Mouse (Mus musculus): Measurements from ENCODE around the gene Taf12.

Gene Taf12

DNA sequence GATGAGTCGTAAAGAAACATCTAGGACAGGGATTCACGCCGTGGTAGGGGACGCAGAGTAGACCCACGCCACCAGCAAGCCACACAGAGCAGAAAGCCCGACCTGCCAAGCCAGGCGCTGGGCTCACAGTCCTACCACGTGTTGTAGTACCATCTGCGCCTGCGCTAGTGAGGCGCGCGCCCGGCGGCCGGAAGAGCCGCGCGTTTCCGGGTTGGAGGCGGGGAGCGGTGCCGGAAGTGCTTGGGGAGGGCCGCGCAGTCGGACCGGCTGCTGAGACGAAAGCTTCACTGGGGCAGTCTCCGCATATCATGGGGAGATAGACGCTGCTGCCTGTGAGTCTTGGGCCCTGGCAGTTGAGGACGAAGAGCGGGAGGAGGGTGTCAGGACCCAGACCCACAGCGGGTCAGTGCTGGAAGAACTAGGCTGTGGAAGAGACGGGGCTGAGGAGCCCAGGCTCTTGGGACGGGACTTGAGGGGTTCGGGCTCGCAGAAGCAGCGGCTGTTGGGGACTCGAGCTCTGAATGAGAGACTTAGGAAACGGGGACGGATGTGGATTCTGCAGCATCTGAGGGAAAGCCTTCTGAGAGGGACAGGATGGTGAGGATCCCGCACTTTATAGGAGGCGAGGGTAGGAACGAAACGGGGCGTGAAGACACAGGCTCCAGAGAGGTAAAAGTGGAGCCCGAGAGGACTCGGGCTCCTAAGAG, at the start of gene Taf12:
Gene Taf12 (plus strand): TSS at position 220 of the 707 bp plus-strand sequence.
- peak; percentile 85 for DNase-seq (ENCODE audit: low read depth, low spot score)

DNA sequence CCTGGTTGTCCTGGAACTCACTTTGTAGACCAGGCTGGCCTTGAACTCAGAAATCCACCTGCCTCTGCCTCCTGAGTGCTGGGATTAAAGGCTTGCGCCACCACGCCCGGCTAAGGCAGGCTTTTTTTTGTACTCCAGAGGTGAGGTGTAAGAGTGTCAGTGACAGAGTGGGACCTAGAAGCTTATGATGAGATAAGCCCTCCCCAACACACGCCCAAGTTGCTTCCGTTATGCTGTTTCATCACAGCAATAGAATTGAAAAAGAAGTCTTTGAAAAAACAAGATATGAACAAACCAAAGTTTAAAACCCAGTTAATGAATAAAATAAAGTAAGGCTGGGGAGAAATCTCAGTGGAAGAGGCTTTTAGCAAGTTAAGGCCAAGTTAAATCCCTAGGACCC, 43.8 kb upstream of the Taf12 start:
- no peak for DNase-seq (ENCODE audit: low read depth, low spot score)

DNA sequence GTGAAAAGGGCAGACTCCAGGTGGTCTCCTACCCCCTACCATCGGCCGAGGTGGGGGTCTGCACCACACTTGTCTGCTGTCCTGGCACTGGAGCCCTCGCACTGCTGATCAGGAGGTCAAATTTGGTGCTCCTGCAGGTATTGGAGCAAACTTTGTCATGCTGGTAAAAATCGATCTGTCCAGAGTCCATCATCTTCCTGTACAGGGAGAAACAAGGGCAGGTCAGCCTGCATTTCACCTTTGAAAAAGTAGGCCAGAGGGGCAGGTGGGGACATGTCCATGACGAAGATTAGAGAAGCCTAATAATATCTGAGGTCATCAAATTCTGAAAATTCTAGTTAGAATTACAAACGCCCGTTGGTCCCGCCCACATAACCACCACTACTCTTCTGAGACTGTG, 39.5 kb upstream of the Taf12 start:
- DNase-seq (ENCODE audit: low read depth, low spot score) = no peak

DNA sequence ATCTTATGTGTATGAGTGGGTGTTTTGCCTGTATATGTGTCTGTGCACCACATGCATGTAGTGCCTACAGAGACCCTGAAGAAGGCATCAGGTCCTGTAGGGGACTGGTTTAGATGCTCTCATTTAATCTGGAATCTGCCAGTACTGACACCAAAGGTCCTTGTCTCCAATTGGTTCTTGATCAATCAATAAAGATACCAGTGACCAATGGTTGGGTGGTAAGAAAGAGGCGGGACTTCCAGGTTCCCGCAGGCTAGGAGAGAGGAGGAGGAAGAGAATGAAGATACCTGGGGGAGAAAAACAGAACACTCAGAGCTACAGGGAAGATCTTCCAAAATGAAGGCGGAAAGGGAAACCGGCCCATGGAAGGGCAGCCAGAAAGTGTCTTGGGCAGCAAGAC, 35.8 kb upstream of the Taf12 start:
- no peak for DNase-seq (ENCODE audit: low read depth, low spot score)

DNA sequence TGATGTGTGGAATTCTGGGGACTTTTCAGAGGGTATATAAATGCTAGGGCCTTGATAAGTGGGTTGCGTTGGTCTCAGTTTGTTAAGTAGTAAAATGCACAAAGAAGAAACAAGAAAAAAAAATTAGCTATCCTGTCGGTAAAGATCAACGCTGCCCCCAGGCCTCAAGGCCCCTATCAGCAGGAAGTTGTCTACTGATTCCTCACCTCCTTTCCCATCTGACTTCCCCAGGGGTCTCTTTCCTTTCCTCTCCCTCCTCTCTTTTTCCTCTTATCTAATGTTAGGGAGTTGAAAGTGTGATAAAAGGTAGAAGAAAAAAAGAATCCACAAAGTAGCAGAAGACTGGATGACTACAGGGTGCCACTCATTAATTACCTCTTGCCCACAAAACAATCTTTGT, 33.8 kb upstream of the Taf12 start:
- no peak for DNase-seq (ENCODE audit: low read depth, low spot score)

DNA sequence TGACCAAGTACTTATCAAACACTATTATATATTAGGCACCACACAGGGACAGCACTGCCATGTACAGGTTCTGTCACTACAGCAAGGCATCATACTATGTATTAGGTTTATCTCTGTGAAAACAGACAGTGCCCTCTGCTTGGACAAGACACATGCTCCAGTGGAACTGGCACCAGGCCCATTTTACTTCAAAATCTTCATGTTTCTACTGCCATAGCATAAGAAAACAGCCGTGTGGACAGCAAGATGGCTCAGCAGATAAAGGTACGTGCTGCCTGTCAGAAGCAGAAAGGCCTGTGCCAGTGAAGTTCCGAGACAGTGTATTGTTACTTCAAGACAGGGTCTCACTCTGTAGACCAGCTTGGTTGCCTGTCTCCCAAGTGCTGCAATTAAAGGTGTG, 33.0 kb upstream of the Taf12 start:
- no peak for DNase-seq (ENCODE audit: low read depth, low spot score)

DNA sequence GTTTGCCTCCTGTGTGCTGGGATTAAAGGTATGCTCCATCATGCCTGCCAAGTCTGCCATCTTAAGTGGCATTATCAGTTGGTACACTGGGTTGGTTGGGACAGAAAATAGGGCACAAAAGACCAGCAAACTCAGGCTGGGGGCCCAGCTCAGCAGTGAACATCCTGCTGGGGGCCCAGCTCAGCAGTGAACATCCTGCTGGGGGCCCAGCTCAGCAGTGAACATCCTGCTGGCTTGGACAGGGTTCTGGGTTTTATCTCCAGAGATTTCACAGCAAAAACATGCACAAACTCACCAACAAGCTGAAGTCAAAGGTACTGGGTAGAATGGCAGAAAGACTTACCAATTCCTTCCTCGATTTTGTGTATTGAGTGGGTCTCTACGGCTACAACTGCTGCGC, 28.5 kb upstream of the Taf12 start:
- DNase-seq (ENCODE audit: low read depth, low spot score) = no peak

DNA sequence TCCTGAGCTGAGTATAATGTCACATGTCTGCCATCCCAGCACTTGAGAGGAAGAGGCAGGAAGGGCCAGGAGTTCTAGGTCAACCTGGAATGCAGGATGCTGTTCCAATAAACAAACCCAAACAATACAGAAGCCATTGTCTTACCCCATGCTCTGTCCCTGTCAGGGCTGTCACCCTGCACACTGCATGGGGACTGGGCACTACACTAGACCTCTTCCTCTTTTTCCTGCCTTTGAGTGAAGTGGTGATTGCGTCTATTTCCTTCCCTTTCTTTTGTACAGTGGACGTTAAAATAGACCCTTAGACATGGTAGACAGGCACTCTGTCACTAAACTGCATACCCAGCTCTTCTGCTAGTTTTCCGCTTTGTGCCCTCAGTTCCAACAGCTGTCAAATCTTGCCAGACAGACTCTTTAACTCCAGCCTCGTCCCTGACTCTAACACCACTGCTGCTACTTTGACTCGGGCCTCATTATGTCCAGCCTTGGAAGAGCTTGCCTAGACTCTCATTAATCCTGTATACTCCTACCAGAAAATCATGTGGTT, 26.7 kb upstream of the Taf12 start:
- DNase-seq (ENCODE audit: low read depth, low spot score) = no peak

DNA sequence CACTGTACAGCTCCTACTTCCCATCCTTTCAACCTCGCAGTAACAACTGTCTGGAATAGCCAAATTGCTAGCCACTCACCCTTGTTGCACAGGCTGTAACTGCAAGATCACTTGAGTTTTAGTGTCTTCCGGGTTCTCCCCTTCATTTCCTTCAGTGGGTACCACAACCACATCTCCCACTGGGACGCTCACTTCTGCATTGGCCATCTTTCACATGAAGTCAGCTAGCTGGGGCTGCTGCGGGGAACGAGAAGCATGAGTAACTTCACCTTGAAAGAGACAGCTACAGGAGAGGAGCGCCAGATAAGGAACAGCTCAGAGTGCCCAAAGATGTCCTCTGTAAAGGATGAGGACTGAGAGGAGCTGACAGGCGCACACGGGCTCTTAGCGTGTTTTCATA, 22.6 kb upstream of the Taf12 start:
- DNase-seq (ENCODE audit: low read depth, low spot score) = no peak

DNA sequence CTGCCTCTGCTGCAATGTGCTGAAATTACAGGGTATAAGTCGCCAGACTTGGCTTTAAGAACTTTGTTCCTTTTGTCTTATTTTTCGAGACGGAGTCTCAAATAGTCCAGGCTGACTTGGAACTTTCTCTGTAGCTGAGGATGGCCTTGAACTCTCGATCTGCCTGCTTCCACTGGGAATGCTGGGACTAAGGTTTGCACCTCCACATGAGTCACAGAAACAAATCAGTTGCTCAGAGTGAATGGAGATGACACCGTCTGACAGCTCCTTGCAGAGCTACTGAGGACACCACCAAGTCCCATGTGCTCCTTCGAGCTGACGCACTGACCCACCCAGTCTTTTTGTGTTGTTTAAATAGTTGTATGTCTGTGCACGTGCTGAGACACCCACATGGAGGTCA, 21.0 kb upstream of the Taf12 start:
- DNase-seq (ENCODE audit: low read depth, low spot score) = no peak

DNA sequence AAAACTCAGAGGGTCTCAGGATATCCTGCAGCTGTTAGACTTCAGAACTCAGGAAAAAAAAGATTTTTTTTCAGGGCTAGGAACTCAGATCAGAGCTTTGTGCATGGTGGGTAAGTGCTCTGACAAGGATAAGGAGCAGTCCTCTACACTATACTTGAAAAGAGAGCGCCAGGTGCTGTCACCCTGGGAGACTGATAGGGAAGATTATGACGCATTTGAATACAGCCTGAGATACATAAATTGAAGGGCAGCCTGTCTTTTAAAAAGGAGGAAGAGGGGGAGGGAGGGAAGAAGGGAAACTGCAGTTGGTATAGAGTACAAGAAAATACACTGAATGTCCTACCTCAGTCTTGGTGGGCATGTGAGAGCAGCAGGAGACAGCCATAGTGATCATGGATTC, 20.6 kb upstream of the Taf12 start:
- no peak for DNase-seq (ENCODE audit: low read depth, low spot score)

DNA sequence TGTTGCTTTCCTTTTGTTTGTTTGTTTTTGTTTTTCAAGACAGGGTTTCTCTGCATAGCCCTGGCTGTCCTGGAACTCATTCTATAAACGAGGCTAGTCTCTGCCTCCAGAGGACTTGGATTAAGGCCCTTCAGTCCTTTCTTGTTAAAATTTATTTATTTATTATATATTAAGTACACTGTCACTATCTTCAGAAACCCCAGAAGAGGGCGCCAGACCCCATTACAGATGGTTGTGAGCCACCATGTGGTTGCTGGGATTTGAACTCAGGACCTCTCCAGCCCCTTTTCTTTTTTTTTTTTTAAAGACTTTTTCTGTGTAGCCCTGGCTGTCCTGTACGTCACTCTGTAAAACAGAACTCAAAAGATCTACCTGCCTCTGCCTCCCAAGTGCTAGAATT, 19.2 kb upstream of the Taf12 start:
- DNase-seq (ENCODE audit: low read depth, low spot score) = no peak

DNA sequence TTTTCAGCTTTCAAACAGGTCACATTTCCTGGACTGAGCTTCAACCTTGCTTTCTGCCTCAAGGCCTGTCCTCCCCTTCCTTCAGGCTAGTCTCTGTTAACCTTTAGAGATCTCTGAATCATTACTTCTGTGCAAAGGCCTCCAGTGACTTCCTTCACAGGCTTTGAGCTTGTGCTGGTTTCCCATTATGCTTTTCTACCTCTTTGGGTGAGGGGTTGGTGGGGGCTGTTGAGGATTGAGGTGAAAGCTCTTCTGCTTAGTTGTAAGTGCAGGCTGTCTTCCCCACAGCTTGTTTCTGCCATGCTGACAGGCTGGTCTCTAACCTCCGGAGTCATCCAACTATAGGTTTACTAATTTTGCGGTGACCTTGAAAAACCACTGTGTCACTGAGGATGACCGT, 17.8 kb upstream of the Taf12 start:
- DNase-seq (ENCODE audit: low read depth, low spot score) = no peak

DNA sequence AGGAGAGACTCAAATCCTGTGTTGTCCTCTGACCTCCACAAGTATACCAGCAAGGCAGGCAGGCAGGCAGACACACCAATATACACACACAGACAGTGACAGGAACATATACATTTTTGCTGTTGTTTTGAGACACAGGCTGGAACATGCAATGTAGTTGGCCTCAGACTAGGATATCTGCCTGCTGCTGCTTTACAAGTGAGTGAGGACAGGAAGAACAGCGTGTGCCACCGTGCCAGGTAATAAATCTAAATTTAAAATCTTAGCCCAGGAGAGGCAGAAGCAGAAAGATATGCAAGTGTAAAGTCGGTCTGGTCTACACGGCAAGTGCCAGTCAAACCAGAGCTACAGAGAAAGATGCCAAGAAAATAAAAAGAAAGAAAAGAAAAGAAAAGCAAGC, 14.9 kb upstream of the Taf12 start:
- no peak for DNase-seq (ENCODE audit: low read depth, low spot score)

DNA sequence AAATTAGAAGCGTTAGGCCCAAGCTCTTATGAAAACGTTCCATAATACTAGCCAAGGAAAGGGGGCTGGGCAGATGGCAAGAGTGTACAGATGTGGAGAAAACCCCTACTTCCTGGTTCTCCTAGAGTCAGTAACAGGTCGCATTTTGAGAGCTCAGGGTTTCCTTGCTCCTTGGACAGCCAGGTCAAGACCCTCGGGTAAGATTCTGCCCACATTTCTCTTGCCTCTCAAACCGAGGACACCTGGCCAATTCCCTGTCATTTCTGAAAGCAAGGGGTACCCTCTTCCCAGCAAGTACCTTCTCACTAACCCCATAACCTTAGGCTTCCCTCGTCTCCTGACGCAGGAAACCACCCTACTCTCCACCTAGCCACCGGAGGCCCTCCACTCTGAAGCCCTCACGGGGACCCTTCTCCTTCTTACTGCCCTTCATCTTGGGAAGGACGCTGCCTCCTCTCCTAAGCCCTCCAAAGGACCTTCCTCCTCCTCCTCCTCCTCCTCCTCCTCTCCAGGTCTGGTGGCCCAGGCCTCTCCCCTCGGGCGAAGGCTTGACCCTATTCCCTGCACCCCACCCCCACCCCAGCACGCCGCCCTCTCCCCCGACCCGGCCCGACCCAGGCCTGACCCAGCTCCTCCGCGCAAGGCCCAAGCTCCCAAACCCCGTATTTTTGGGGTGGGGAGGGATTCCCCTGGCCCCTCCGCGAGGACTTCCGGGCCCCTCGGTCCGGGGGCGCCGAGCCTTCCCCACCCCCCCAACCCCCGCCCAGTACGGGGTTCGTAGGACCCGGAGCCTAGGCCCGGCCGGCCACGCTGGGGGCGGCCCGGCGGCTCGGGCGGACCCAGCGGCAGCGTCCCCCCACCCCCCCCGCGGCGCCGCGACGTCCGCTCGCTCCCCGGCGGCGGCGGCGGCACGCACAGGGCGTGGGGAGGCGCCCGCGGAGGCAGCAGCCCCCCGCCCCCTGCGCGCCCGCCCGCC, 13.5 kb upstream of the Taf12 start:
- DNase-seq (ENCODE audit: low read depth, low spot score) = no peak

DNA sequence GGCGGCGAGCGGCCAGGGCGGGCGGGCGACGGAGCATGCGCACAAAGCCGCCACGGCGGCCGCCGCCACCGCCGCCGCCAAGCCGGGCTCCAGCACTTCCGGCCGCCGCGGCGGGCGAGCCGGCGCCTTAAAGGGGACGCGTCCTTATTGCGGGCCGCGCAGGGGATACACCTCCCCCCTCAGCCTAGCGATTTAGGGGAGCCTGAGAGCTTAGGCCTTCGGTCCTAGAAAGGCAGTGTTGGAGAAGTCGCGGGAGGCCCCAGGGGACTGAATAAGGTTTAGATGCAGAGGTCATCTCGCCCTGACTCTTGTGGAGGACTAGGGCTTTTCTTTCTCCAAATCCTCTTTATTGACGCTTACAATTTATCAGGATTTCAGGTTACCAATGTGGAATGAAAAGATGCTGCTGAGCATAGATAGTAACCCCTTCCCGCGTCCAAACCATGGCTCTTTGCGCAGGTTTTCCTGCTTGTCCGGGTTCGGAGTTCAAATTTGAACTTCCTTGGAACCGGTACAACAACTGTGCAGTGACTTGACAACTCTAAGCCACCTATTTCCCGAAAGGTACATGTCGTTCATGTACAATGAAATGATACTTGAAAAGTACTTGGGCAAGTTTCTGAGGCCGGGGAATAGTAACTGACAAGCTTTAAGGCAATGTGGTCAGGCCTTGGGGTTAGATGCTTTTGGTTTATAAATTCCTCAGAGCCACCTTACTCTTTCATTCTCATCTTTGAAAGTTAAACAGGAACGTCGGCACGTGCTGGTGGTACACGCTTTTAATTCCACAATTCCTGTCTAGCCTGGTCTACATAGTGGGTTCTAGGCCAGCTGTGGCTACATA, 12.4 kb upstream of the Taf12 start, which contains the start of gene Gmeb1:
Gene Gmeb1 (minus strand): TSS at position 89 of the 844 bp plus-strand sequence.
- no peak for DNase-seq (ENCODE audit: low read depth, low spot score)

DNA sequence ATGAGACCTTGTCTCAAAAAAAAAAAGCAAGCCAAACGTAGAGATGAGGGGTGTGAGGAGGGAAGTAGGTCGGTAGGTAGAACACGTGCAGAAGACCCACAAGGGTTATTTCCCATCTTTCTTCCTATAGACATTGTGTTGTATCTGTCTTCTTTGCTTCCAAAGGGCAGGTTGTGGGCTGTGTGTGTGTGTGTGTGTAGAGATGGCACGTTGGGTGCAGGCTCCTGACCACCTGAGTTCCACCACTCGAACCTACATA, 11.9 kb upstream of the Taf12 start:
- no peak for DNase-seq (ENCODE audit: low read depth, low spot score)

DNA sequence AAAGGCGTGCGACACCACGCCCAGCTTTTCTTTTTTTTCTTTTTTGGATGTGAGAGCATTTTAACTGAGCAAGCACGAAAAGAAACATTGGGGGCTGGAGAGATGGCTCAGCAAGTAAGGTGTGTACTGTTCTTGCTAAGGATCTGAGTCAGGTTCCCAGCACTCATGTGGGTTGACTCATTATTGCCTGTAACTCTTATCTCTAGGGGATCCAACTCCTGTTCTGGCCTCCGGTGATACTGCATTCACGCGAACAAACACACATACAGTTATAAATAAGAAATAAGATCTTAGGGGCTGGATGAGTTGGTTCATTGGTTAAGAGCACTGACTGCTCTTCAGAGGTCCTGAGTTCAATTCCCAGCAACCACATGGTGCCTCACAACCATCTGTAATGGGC, 10.9 kb upstream of the Taf12 start:
- DNase-seq (ENCODE audit: low read depth, low spot score) = no peak

DNA sequence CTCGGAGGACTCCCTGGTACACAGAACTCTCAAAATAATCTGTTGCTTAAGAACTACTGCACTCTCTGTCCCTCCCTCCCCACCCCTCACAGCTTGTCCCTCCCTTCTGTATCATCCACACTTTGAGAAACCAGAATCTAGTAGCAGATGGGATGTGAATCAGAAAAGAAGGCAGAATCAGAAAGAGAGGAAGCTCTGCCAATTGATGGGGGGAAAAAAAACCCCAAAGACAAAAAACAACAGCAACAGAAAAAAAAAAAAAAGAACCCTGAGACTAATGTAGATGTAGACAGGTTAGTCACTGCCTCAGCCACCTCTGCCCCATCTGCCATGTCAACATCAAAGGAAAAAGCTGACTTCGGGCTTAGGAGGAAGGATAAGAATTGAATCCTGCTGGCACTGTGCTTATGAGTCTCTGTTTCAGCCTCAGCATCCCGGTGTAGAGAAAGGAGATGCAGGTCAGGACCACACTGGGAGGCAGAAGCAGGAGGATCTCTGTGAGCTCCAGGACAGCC, 7.3 kb upstream of the Taf12 start:
- DNase-seq (ENCODE audit: low read depth, low spot score) = peak; percentile 72

DNA sequence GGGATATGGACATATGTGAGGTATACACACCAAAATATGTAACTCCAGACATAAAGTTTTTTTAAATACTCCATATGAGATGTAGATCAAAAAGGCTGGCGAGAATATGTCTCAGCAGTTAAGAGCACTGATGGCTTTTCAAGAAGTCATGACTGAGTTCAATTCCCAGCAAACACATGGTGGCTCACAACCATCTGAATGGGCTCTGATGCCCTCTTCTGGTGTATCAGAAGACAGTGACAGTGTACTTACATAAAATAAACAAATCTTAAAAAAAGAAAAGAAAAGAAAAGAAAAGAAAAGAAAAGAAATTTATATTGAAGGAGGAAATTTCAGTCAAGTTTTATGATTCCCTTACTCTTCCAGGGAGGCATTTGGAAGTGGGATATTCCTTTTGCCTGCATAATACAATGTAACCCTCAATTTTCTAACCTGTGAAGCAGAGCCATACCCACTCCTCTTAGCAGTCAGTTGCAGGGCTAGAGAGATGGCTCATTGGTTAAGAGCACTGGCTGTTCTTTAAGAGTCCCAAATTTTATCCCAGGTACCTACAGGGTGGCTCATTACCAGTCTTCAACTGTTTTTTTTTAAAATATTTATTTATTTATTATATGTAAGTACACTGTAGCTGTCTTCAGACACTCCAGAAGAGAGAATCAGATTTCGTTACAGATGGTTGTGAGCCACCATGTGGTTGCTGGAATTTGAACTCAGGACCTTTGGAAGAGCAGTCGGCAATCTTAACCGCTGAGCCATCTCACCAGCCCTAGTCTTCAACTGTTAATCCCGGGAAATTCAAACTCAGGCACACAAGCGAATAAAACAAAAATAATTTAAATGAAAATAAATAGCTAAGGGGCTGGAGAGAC, 5.1 kb upstream of the Taf12 start:
- no peak for DNase-seq (ENCODE audit: low read depth, low spot score)
